Mouse (Mus musculus) MEL (cell line): Measurements from ENCODE around the gene Tollip. TPM values are rescaled to one million over a fixed set of nuclear protein-coding genes. Genes with fewer than 3 reads are reported as not detected.

ENCODE experiments used
- DNase-seq: peaks from one replicate; pipeline ENCODE4 v3.0.0; 2011; ENCODE audit warnings: low read depth, low spot score
- H3K27ac ChIP-seq: 2 replicates; pipeline ENCODE4 v1.5.1; 2012; ENCODE audit warnings: low read depth, mild to moderate bottlenecking, control low read depth, low read length, moderate library complexity; ENCODE audit not compliant: control insufficient read depth
- H3K27me3 ChIP-seq, 2 experiments: fragments of 150-350 bp in 1 of 2; sonication (generic) in 1 of 2; 2 replicates each; pipeline ENCODE4 v1.6.1; 2012; ENCODE audit warnings: low read length in 2 of 2, mild to moderate bottlenecking in 2 of 2, improper control_type of control experiment in 1 of 2, moderate library complexity in 1 of 2; ENCODE audit not compliant: insufficient read depth in 2 of 2, control insufficient read depth in 1 of 2
- H3K36me3 ChIP-seq, 2 experiments: 2 replicates each; pipeline ENCODE4 v1.6.1; 2012 to 2014; ENCODE audit warnings: low read length in 2 of 2, improper control_type of control experiment in 1 of 2, inconsistent platforms in 1 of 2, mild to moderate bottlenecking in 1 of 2; ENCODE audit not compliant: insufficient read depth in 2 of 2, control insufficient read depth in 1 of 2
- H3K4me1 ChIP-seq, 2 experiments: fragments of 150-350 bp in 1 of 2; sonication (generic) in 1 of 2; 2 replicates each; pipeline ENCODE4 v1.6.1; 2012; ENCODE audit warnings: low read length in 2 of 2, improper control_type of control experiment in 1 of 2, mild to moderate bottlenecking in 1 of 2; ENCODE audit not compliant: insufficient read depth in 2 of 2, control insufficient read depth in 1 of 2
- H3K4me3 ChIP-seq, 2 experiments: fragments of 150-350 bp in 1 of 2; sonication (generic) in 1 of 2; 2 replicates each; pipeline ENCODE4 v1.5.1; 2012; ENCODE audit warnings: low read depth in 2 of 2, low read length in 2 of 2, mild to moderate bottlenecking in 2 of 2, moderate library complexity in 2 of 2, control low read depth in 1 of 2, improper control_type of control experiment in 1 of 2; ENCODE audit not compliant: control insufficient read depth in 1 of 2, insufficient read depth in 1 of 2
- H3K79me2 ChIP-seq: 2 replicates; pipeline ENCODE4 v1.6.1; 2012; ENCODE audit warnings: mild to moderate bottlenecking, low read length, moderate library complexity; ENCODE audit not compliant: control insufficient read depth, poor library complexity, insufficient read depth
- H3K9ac ChIP-seq: 2 replicates; pipeline ENCODE4 v1.6.1; 2012; ENCODE audit warnings: low read depth, mild to moderate bottlenecking, control low read depth, low read length, moderate library complexity; ENCODE audit not compliant: control insufficient read depth, poor library complexity, severe bottlenecking
- H3K9me3 ChIP-seq: fragments of 150-350 bp; sonication (generic); replicated peaks from 2 replicates; pipeline ENCODE4 v1.6.1; 2012; ENCODE audit warnings: mild to moderate bottlenecking, low read length, improper control_type of control experiment, moderate library complexity; ENCODE audit not compliant: insufficient read depth
- CHD1 ChIP-seq: IDR thresholded peaks from 2 replicates; pipeline ENCODE4 v1.6.1; 2012; ENCODE audit warnings: low read depth, mild to moderate bottlenecking, inconsistent platforms, low read length, improper control_type of control experiment
- CHD2 ChIP-seq: IDR thresholded peaks from 2 replicates; pipeline ENCODE4 v1.6.1; 2011; ENCODE audit warnings: low read length, improper control_type of control experiment
- E2F4 ChIP-seq: IDR thresholded peaks from 2 replicates; pipeline ENCODE4 v1.6.1; 2011; ENCODE audit warnings: low read depth, low read length, improper control_type of control experiment, borderline replicate concordance
- EP300 ChIP-seq, 2 experiments: IDR thresholded peaks; 2 replicates each; pipeline ENCODE4 v1.6.1; 2011; ENCODE audit warnings: improper control_type of control experiment in 2 of 2, low read length in 2 of 2, low read depth in 1 of 2, mild to moderate bottlenecking in 1 of 2
- ETS1 ChIP-seq: IDR thresholded peaks from 2 replicates; pipeline ENCODE4 v1.6.1; 2012; ENCODE audit warnings: low read depth, mild to moderate bottlenecking, inconsistent platforms, low read length, improper control_type of control experiment, moderate library complexity
- GABPA ChIP-seq: IDR thresholded peaks from 2 replicates; pipeline ENCODE4 v1.6.1; 2012; ENCODE audit warnings: low read depth, mild to moderate bottlenecking, inconsistent platforms, low read length, improper control_type of control experiment, moderate library complexity
- HCFC1 ChIP-seq: IDR thresholded peaks from 2 replicates; pipeline ENCODE4 v1.6.1; 2012; ENCODE audit warnings: low read depth, mild to moderate bottlenecking, inconsistent platforms, low read length, improper control_type of control experiment, moderate library complexity
- JUND ChIP-seq: IDR thresholded peaks from 2 replicates; pipeline ENCODE4 v1.6.1; 2011; ENCODE audit warnings: low read depth, mild to moderate bottlenecking, improper control_type of control experiment, low read length
- MAX ChIP-seq: IDR thresholded peaks from 2 replicates; pipeline ENCODE4 v1.6.1; 2011; ENCODE audit warnings: low read length, improper control_type of control experiment
- MYB ChIP-seq: IDR thresholded peaks from 2 replicates; pipeline ENCODE4 v1.6.1; 2011; ENCODE audit warnings: mild to moderate bottlenecking, low read depth, low read length, improper control_type of control experiment
- NELFE ChIP-seq: IDR thresholded peaks from 2 replicates; pipeline ENCODE4 v1.6.1; 2011; ENCODE audit warnings: low read depth, low read length, improper control_type of control experiment
- POLR2AphosphoS5 ChIP-seq: IDR thresholded peaks from 2 replicates; pipeline ENCODE4 v1.6.1; 2012; ENCODE audit warnings: low read depth, borderline replicate concordance, mild to moderate bottlenecking, inconsistent platforms, low read length, moderate library complexity, mixed read lengths
- SMC3 ChIP-seq: IDR thresholded peaks from 2 replicates; pipeline ENCODE4 v1.6.1; 2011; ENCODE audit warnings: low read depth, low read length, improper control_type of control experiment
- TAL1 ChIP-seq: IDR thresholded peaks from 2 replicates; pipeline ENCODE4 v1.6.1; 2012; ENCODE audit warnings: mild to moderate bottlenecking, inconsistent platforms, low read length, moderate library complexity, mixed read lengths
- TBP ChIP-seq: IDR thresholded peaks from 2 replicates; pipeline ENCODE4 v1.8.0; 2011; ENCODE audit warnings: low read depth, low read length, improper control_type of control experiment
- TCF12 ChIP-seq: IDR thresholded peaks from 2 replicates; pipeline ENCODE4 v1.6.1; 2014; ENCODE audit warnings: low read depth, mild to moderate bottlenecking, inconsistent platforms, low read length, improper control_type of control experiment, moderate library complexity
- UBTF ChIP-seq: IDR thresholded peaks from 2 replicates; pipeline ENCODE4 v1.6.1; 2012; ENCODE audit warnings: low read depth, mild to moderate bottlenecking, inconsistent platforms, low read length, improper control_type of control experiment, moderate library complexity, borderline replicate concordance; ENCODE audit not compliant: insufficient read depth
- USF1 ChIP-seq: IDR thresholded peaks from 2 replicates; pipeline ENCODE4 v1.6.1; 2014; ENCODE audit warnings: low read depth, mild to moderate bottlenecking, inconsistent platforms, low read length, improper control_type of control experiment, moderate library complexity
- ZKSCAN1 ChIP-seq: IDR thresholded peaks from 2 replicates; pipeline ENCODE4 v1.6.1; 2012; ENCODE audit warnings: low read depth, mild to moderate bottlenecking, inconsistent platforms, low read length, improper control_type of control experiment, moderate library complexity
- polyA plus RNA-seq, 2 experiments: library from polyadenylated mRNA; stranded (reverse) in 1 of 2; unstranded in 1 of 2; fragments of >175 nt in 1 of 2; fragments of >200 nt in 1 of 2; gene quantifications; 2 replicates each; pipeline versions ENCODE4 v1.2.1 to v1.2.4; 2012; ENCODE audit warnings: low replicate concordance in 2 of 2, low read depth in 1 of 2; ENCODE audit not compliant: insufficient read length in 2 of 2, insufficient read depth in 1 of 2, missing spikeins in 1 of 2
- total RNA-seq: library from RNA; depleted of rRNA; stranded (reverse); fragments of 300-350 nt; gene quantifications from 2 replicates; pipeline ENCODE4 v1.2.3, GENCODE M21; 2012

Tollip gene
- total and polyA plus RNA-seq, 3 experiments, result 35.6 to 63.8 (median 53.4) TPM

DNA sequence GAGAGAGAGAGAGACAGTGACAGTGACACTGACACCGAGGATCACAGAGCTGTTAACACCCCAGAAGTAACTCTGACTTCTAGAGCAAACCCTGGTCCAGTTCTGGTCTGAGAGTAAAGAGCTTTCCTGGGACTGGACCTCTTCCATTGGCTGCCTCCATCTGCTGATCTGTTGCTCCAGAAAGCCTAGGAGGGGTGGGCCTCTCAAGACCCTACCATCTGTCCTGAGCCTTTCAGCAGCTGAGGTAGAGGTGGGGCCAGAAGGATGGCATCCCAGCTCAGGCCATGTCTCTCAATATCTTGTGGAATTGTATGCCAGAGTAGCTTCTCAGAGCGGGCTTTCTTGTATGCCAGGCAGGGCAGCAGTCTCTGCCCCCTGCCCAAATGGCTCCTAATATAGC lies 39.9 kb upstream of the Tollip start:
- no peaks in the 10 kb centered on the region for H3K9me3 ChIP-seq
- DNase-seq, result no peak
- H3K27ac ChIP-seq, result no peak overlapping the region
- no peaks in the 10 kb centered on the region for H3K36me3 ChIP-seq
- H3K79me2 ChIP-seq, result no peaks in the 10 kb centered on the region
- TF ChIP-seq JUND (no peak), E2F4 (no peak), GABPA (no peak), TAL1 (no peak), CHD1 (no peak), CHD2 (no peak), TCF12 (no peak), UBTF (no peak), SMC3 (no peak), NELFE (no peak), POLR2AphosphoS5 (no peak), MYB (no peak), MAX (no peak)
- no peak overlapping the region for H3K4me3 ChIP-seq
- no peaks in the 10 kb centered on the region for H3K4me1 ChIP-seq
- H3K27me3 ChIP-seq, result no peaks in the 10 kb centered on the region
- no peak overlapping the region for H3K9ac ChIP-seq

DNA sequence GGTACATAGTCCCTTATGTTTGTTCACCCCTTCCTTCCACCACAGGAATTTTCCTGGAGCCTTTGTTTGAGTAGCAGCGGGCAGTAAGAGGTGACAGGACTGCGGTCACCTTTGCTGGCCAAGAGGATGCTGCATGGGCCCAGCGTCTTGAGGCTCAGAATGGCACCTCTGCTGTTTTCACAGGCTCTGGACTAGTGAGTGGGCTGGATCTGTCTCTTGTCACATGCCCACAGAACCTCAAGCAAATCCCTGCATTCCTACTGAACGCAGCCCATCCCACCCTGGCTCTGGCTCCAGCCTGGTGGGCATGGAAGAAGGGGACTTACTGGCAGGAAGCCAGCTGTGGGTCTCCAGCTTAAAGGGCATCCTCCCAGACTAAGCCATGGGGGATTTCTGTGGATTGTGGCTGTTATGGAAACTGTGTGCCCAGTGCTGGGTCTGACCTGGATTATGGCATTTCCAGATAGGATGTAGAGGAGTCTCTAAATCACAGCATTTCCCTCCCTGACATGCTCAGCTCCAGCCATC lies 39.3 kb upstream of the Tollip start:
- no peaks in the 10 kb centered on the region for H3K36me3 ChIP-seq
- TF ChIP-seq HCFC1, result no peak
- no peak for TF ChIP-seq CHD2
- TF ChIP-seq ZKSCAN1, result no peak
- no peak for TF ChIP-seq TCF12
- TF ChIP-seq ETS1, result no peak
- TF ChIP-seq MAX, result no peak
- TF ChIP-seq TBP, result no peak
- no peak for TF ChIP-seq EP300 (IDR thresholded peaks at IDR 0.05; ENCODE audit: low read depth in 1 of 2, low read length in 2 of 2)
- no peak for TF ChIP-seq USF1
- no peak for TF ChIP-seq SMC3
- 0 out of 4 replicates have a peak, but pooled peaks cover 0 to 1% of the 10 kb centered on the region in 2 experiments for H3K27me3 ChIP-seq
- H3K4me3 ChIP-seq, result no peak overlapping the region
- no peak overlapping the region for H3K9ac ChIP-seq
- H3K27ac ChIP-seq, result no peak overlapping the region
- H3K4me1 ChIP-seq, result no peaks in the 10 kb centered on the region
- H3K9me3 ChIP-seq, result no peaks in the 10 kb centered on the region
- DNase-seq, result no peak
- H3K79me2 ChIP-seq, result no peaks in the 10 kb centered on the region
